Mouse (Mus musculus) brain, embryonic 14.5 days (tissue): ENCODE measurements around the gene Wtap. TPM values are rescaled to one million over a fixed set of nuclear protein-coding genes. Genes with fewer than 3 reads are reported as not detected.
"Not testable (repeated sequence)": the region's sequence is repeated elsewhere in the genome, so short reads cannot be mapped to it uniquely, and the experiment has no call there.

Experiments
- DNase-seq: peaks from one replicate; pipeline ENCODE4 v3.0.0-alpha.2; 2011; ENCODE audit warnings: low read depth
- CTCF ChIP-seq: fragments of 200-500 bp; IDR thresholded peaks from 2 replicates; pipeline ENCODE4 v1.5.1; 2012; ENCODE audit warnings: inconsistent platforms, mild to moderate bottlenecking, moderate library complexity, borderline replicate concordance; ENCODE audit not compliant: insufficient read depth, insufficient read length; ENCODE audit errors: extremely low read depth
- POLR2A ChIP-seq: fragments of 200-500 bp; IDR thresholded peaks from 2 replicates; pipeline ENCODE4 v1.6.1; 2012; ENCODE audit warnings: mild to moderate bottlenecking, inconsistent platforms, borderline replicate concordance; ENCODE audit not compliant: poor library complexity, insufficient read depth, insufficient read length, severe bottlenecking; ENCODE audit errors: extremely low read depth
- polyA plus RNA-seq: library from polyadenylated mRNA; depleted of rRNA; stranded (reverse); fragments of >200 nt; gene quantifications from 2 replicates; pipeline ENCODE4 v1.2.3, GENCODE M21; 2012

The Wtap gene
- polyA plus RNA-seq, 1 experiment = 83.7 TPM

GRCm38 (mm10) chr17:12991635-12992358 lies 2.2 kb downstream of the Wtap start:
- peak; percentile 90 for DNase-seq
- TF ChIP-seq CTCF = no peak
- TF ChIP-seq POLR2A = peak; percentile 27

GRCm38 (mm10) chr17:12991194-12991634 lies 2.8 kb downstream of the Wtap start:
- peak; percentile 61 for DNase-seq
- TF ChIP-seq POLR2A (no peak), CTCF (no peak)

GRCm38 (mm10) chr17:12990567-12991145 lies 3.3 kb downstream of the Wtap start:
- DNase-seq = no peak
- TF ChIP-seq CTCF (no peak), POLR2A (no peak)

GRCm38 (mm10) chr17:12988096-12988495 lies 5.9 kb downstream of the Wtap start:
- DNase-seq = not testable (repeated sequence)

- DNase-seq = no peak
- TF ChIP-seq POLR2A (no peak), CTCF (no peak)
Observed at GRCm38 (mm10) chr17:12983988-12984387, 10.0 kb downstream of the Wtap start.

GRCm38 (mm10) chr17:12978546-12978945 lies 15.4 kb downstream of the Wtap start:
- DNase-seq = no peak
- TF ChIP-seq CTCF (no peak), POLR2A (no peak)

GRCm38 (mm10) chr17:12973851-12974250 lies 20.1 kb downstream of the Wtap start:
- DNase-seq = peak; percentile 9
- TF ChIP-seq CTCF (no peak), POLR2A (no peak)

GRCm38 (mm10) chr17:12967173-12967572 lies 26.8 kb downstream of the Wtap start:
- DNase-seq = no peak
- TF ChIP-seq CTCF (no peak), POLR2A (no peak)

GRCm38 (mm10) chr17:12963476-12963875 lies 30.5 kb downstream of the Wtap start:
- DNase-seq = no peak
- TF ChIP-seq CTCF = no peak
- no peak for TF ChIP-seq POLR2A

GRCm38 (mm10) chr17:12960331-12960873 lies 33.6 kb downstream of the Wtap start, which contains the start of gene Acat2:
Gene Acat2 (minus strand): TSS chr17:12960747.
- DNase-seq = peak; percentile 98

GRCm38 (mm10) chr17:12959377-12959776 lies 34.6 kb downstream of the Wtap start:
- DNase-seq = not testable (repeated sequence)

More at GRCm38 (mm10) chr17:12960331-12960873, 33.6 kb downstream of the Wtap start, which contains the start of gene Acat2:
- TF ChIP-seq CTCF = no peak
- TF ChIP-seq POLR2A = peak; percentile 28; the same call in 1 of the 2 replicates

GRCm38 (mm10) chr17:12956664-12957063 lies 37.3 kb downstream of the Wtap start:
- TF ChIP-seq POLR2A (no peak), CTCF (no peak)
- DNase-seq = no peak

GRCm38 (mm10) chr17:12949669-12950068 lies 44.3 kb downstream of the Wtap start:
- no peak for TF ChIP-seq POLR2A
- TF ChIP-seq CTCF = no peak
- DNase-seq = no peak
